Mouse (Mus musculus): ENCODE measurements at regions not wholly inside any gene's neighbourhood (a gene's known extent, or its start where the extent isn't known, plus 50 kb on each side); places are given as distances from the start of the nearest gene placed in this dataset.

DNA sequence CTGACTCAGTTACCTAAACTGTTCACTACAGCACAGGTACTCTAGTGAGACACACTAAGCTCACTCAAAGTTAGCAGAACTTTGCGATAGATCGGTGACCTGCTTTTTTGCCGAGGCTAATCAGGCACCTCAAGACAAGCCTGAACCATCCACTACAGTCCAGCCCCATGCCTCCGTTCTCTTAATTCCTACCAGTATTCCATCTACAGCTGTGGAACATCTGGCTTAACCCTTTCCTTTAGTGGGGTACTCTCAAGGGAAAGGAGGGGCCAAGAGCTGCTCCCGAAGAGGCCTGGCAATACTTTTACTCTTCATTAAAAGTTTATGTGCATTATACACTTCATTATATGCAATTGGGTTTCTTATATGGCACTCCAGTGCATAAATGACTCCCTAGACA is 329.1 kb downstream of the Zic3 start:
- TF ChIP-seq POLR2A (IDR thresholded peaks at IDR 0.05; ENCODE audit: borderline replicate concordance, insufficient read depth, low read length) (no peak), CTCF (IDR thresholded peaks at IDR 0.05; ENCODE audit: borderline replicate concordance, insufficient read depth, low read depth, low read length) (no peak)
